Mouse (Mus musculus): ENCODE data around the gene Cldn14.

DNA sequence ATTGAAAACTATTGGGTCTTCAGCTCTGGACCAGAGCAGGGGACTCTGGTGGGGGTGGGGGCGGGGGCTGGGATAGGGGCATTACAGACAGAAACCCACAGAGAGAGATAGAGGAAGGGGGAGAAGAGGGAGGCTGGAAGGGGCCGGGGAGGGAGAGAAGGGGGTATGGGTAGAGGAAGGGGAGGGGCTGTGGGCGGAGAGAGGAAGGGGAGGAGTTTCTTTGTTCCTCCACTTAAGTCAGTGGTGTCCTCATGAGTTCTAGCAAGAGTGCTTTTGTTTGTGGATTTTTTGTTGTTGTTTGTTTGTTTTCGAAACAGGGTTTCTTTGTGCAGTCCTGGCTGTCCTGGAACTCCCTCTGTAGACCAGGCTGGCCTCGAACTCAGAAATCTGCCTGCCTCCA, 35.1 kb downstream of the Cldn14 start:
- no peak for TF ChIP-seq CTCF (IDR thresholded peaks at IDR 0.05; ENCODE audit: control insufficient read depth, insufficient read depth, insufficient read length)
- TF ChIP-seq MYOD1 (IDR thresholded peaks at IDR 0.05; ENCODE audit: control insufficient read depth, insufficient read length, low read depth), result no peak
- no peak for TF ChIP-seq USF1 (IDR thresholded peaks at IDR 0.05; ENCODE audit: low read depth)
- no peak for TF ChIP-seq MAX (IDR thresholded peaks at IDR 0.05)
- no peak for TF ChIP-seq MYOG (IDR thresholded peaks at IDR 0.05; ENCODE audit: control insufficient read depth, extremely low read depth, insufficient read length)
- TF ChIP-seq CEBPB (IDR thresholded peaks at IDR 0.05; ENCODE audit: low read depth), result no peak
- no peak for TF ChIP-seq FOSL1 (IDR thresholded peaks at IDR 0.05; ENCODE audit: insufficient read depth, low read length, poor library complexity, severe bottlenecking)

Data from C2C12 (cell line).